Mouse (Mus musculus): ENCODE measurements around the gene Usf2. TPM values are rescaled to one million over a fixed set of nuclear protein-coding genes. Genes with fewer than 3 reads are reported as not detected.

Gene Usf2
- total RNA-seq (2015) = 92.6 and 97.4 TPM in 2 replicates
- total RNA-seq (2017) = 137 and 162 TPM in 2 replicates

GRCm38 (mm10) chr7:30956756-30957366 is at the start of gene Usf2:
Gene Usf2, minus strand, starts transcription at chr7:30956803.
- peak; percentile 45 for ATAC-seq (replicated peaks; ENCODE audit: poor library complexity)

DNA sequence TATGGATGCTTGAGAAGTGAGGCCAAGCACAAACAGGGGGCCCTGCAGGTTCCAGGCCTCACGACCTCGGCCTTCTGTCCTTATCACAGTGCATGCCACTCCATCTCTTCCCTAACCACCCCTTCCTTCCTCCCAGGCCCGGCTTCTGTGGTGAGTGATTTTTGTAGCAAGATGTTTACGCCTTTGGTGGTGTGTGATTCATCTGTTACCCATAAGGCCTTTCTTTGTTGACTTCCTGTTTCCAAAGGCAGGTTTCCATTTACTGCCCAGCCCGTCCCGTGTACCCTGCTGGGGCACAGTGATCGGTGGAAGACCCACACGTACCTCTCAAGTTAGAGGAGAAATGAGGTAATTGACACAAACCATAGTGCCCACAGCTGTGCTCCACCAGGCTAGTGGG is 46.0 kb upstream of the Usf2 start:
- ATAC-seq (replicated peaks; ENCODE audit: poor library complexity) = peak; percentile 89

GRCm38 (mm10) chr7:31000505-31001020 is 44.0 kb upstream of the Usf2 start:
- peak; percentile 66 for ATAC-seq (replicated peaks; ENCODE audit: poor library complexity)

DNA sequence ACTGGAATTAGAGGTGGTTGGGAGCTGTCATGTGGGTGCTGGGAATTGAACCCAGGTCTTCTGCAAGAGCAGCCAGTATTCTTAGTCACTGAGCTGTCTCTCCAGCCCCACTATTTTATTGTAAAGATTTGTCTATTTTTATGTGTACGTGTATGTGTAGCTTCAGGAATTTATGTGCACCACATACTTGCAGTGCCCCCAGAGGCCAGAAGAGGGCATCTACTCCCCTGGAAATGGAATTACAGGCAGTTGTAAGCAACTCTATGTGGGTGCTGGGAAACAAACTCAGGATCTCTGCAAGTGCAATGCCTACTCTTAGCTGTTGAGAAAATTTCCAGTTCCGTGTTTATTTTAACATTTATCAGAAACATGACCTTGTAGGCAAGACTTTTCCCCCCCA is 39.9 kb upstream of the Usf2 start:
- ATAC-seq (replicated peaks; ENCODE audit: poor library complexity) = no peak

DNA sequence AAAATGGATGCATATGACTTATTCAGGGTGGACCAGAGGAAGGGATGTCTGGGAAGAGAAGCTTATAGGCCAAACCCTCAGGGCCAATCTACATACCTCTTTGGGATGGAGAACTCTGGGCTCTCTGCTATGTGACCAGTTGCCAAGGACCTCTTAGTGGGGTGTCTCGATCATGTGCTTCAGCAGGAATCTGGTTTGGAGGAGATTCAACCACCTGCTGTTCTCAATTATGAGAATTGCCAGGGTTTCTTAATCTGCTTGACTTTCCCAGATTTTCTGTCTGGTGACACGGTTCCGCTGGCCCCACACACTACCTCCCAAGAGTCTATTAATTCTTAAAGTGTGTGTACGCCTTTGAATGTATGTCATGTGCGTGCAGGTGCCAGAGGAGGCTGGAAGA is 37.4 kb upstream of the Usf2 start:
- no peak for ATAC-seq (replicated peaks; ENCODE audit: poor library complexity)

DNA sequence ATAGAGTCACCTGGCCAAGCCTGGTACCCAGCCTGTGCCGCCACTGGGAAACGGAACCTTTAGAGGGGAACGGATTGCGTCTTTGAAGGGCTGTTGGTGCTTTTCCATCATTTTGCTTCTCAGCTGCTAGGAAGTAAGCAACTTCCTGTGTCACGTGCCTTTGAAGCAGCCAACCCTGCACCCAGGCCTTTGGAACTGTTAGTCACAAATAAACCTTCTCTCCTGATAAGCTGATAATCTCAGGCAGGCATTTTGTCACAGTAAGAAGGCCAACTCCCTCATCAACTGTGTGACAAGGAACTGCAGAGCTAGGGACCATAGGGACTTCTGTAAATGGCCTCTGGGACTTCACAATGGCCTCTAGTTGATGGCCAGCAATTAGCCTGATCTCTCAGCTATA is 35.5 kb upstream of the Usf2 start:
- ATAC-seq (replicated peaks; ENCODE audit: poor library complexity) = no peak; the same call in 1 of the 2 replicates

- no peak for ATAC-seq (replicated peaks; ENCODE audit: poor library complexity)
Observed at GRCm38 (mm10) chr7:30988519-30989162, 32.0 kb upstream of the Usf2 start.

GRCm38 (mm10) chr7:30985357-30985756 is 28.8 kb upstream of the Usf2 start:
- no peak for ATAC-seq (replicated peaks; ENCODE audit: poor library complexity)

- ATAC-seq (replicated peaks; ENCODE audit: poor library complexity) = no peak
Observed at GRCm38 (mm10) chr7:30981703-30982102, 25.1 kb upstream of the Usf2 start.

DNA sequence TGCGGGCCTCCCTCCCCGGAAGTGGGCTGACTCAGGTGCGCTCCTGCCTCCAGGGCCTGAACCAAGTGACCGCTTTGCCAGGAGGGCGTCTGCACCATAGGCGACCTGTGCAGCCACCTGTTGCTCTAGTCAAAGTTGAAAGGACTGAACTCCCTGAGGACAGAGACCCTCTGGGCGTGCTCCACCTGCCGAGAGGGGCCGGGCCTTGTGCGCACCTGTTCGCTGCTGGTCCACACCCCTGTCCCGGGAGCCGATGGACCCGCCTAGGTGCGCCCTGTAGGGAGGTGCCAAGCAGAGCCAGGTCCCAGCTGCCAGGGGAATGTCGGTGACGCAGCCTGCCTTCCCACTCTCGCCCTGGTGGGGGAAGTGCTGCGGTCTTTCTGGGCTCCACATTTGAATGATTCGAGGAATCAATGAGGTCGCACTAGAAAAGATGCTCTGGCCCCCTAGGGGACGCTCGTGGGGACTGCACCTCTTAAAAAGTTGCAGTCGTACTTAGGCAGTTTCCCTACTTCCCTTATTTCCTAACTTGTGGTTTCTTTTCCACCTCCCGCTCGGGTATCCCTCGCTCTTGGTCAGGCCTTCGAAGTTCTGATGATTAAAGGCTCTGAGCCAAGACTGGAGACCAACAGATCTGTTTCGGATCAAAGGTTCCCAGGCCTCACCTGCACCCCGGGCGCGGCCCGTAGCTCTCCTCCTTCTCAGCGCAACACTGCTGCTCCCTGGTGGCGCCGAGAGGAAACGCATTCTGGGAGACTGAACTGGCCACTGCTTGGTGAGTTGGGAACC is 17.1 kb upstream of the Usf2 start, which contains the start of gene Fam187b:
Fam187b (plus strand) TSS at position 290 of the 789 bp plus-strand sequence.
- peak; percentile 92 for ATAC-seq (replicated peaks; ENCODE audit: poor library complexity)

- no peak for ATAC-seq (replicated peaks; ENCODE audit: poor library complexity)
Observed at GRCm38 (mm10) chr7:30973251-30973500, 16.6 kb upstream of the Usf2 start, which contains the start of gene Lsr. Gene Lsr, minus strand, starts transcription at chr7:30973464.

DNA sequence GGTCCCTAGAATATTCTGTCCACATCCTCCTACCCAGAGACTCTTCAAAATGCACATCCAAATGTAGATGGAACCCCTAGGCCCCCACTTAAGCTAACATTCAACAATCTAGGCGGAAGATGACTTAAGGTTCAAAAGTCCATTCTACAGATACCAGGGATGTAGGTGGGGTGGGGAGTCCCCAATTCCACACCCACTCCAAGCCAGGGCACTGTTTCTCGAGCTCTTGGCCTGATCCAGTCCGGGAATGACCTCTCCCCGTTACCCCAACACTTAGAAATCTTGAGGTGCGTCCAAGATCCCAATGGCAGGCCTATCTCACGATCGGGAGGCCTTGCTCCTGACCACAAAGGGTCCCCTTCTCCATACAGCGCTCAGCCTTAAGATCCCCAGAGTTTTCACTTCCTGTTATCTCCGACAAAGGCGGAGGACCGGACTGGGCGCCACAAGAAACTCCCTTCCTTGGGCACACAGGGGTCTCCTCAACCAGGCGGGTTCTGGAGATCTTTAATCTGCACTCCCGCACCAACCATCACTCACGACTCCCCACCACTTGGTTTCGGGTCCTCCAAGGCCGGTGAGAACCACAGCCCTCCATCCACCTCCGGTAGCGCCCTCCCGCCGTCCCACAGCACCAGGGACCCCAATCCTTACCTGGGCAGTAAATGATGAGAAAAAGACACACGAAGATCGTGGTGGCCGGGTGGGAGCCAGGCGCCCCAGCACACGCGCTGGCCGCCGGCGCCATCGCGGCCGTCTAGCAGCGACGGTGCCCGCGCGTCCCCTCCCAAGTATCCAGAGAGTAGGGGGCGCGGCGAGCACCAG is 16.0 kb upstream of the Usf2 start:
- ATAC-seq (replicated peaks; ENCODE audit: poor library complexity) = peak; percentile 28

DNA sequence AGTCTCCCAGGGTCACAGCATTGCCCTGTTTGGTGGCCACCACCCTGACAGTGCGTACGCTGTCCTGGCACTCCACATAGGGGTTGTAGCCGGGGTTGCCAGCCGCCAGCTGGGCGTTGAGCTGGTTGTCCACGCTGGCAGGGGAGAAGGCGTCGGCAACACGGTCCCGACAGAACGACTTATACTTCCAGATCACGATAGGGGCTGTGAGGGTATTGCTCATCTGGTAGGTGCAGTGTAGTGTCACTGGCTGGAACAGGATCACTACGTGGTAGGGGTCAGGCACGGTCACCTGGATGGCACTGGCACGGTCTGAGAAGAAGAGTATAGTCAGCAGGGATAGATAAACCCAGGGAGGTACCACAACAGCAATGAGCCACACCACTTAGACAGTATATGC is 15.3 kb upstream of the Usf2 start:
- ATAC-seq (replicated peaks; ENCODE audit: poor library complexity) = no peak

DNA sequence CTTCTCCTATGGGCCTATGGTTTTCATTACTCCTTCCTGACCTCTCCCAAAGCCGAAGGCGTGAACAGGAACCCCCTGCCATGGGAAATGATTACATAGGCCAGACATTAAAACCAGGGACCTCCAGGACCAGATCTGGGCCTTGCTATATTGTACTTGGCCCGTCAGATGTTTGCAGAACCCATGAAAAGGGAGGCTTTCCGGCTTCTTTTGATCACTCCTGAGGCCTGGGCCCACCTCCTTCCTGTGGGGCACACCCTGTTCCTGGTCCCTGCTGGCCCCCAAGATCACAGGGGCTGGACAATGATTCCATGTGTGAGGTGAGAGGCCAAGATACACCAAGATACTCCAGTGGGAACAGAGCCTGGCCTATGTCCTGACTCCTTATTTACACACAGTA is 12.6 kb upstream of the Usf2 start:
- no peak for ATAC-seq (replicated peaks; ENCODE audit: poor library complexity)

DNA sequence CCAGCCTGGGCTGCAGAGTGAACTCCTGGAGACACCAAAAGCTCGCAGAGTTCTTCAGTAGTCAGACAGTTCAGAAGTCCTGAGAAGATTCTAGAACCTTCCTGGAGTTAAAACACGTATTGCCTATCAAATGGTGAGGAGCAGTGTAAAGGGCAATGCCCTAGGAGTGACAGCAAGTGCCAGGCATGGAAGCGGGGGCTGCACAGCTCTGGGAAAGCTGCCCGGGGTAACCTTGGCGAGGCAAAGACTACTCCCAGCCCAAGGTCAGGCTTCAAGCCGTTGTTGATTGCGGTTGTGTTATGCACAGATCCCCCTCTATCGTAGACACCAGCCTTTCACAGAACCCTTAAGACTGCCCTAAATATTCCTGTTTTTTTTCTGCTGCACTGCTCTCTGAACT is 12.0 kb upstream of the Usf2 start:
- no peak for ATAC-seq (replicated peaks; ENCODE audit: poor library complexity)

DNA sequence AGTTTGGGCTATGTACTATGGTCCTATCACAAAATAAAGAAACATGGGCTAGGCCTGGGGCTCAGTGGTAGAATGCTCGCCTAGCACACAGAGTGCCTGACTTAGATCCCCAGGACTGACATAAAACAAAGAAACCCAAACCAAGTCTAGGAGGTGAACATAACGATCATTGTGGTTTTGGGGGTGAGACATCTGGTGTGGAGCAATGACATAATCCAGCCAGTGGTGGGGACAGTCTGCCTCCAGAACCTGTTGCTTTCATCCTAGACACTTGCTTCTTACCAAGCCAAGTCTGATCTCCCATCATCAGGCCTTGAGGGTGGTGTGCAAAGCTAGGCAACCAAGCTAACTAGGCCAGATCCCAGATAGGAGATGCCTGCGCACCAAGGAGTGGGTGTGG is 10.1 kb upstream of the Usf2 start:
- peak; percentile 71 for ATAC-seq (replicated peaks; ENCODE audit: poor library complexity)

- ATAC-seq (replicated peaks; ENCODE audit: poor library complexity) = no peak
Observed at GRCm38 (mm10) chr7:30965677-30966076, 9.1 kb upstream of the Usf2 start.

- no peak for ATAC-seq (replicated peaks; ENCODE audit: poor library complexity)
Observed at GRCm38 (mm10) chr7:30964366-30964765, 7.8 kb upstream of the Usf2 start.

- ATAC-seq (replicated peaks; ENCODE audit: poor library complexity) = no peak
Observed at GRCm38 (mm10) chr7:30962862-30963261, 6.3 kb upstream of the Usf2 start.

DNA sequence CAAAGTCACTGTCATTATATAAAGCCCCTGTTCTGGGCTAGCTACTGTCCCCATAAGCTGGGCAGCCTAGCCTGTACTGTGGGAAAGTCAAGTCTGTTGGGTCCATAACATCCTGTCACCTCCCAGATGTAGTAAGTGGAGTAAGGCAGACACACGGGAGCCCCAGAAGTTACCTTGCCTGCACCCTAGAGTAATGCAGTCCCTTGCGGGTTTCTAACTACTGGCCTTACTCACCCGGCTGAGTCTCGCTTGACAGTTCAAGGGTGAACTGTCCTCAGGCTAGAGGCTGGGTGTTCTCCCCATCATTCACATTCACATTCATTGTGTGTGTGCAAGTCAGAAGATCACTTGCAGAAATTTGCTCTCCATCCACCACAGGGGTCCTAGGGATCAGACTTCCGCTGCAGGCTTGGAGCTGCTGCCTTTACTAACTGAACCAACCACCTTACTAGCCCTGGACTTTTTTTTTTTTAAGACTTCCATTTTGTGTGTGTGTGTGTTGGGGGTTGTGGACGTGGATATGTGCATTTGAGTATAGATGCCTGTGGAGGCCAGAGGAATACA is 3.3 kb upstream of the Usf2 start:
- ATAC-seq (replicated peaks; ENCODE audit: poor library complexity) = no peak
